Mouse (Mus musculus) liver, embryonic 14.5 days (tissue): ENCODE measurements at regions not wholly inside any gene's neighbourhood (a gene's known extent, or its start where the extent isn't known, plus 50 kb on each side); places are given as distances from the start of the nearest gene placed in this dataset.

Experiments
- CTCF ChIP-seq: IDR thresholded peaks from 2 replicates; pipeline ENCODE4 v1.5.1; 2016; ENCODE audit warnings: antibody characterized with exemption, low read depth, control low read depth
- EP300 ChIP-seq: IDR thresholded peaks from 2 replicates; pipeline ENCODE4 v1.6.1; 2016; ENCODE audit warnings: antibody characterized with exemption, low read depth

DNA sequence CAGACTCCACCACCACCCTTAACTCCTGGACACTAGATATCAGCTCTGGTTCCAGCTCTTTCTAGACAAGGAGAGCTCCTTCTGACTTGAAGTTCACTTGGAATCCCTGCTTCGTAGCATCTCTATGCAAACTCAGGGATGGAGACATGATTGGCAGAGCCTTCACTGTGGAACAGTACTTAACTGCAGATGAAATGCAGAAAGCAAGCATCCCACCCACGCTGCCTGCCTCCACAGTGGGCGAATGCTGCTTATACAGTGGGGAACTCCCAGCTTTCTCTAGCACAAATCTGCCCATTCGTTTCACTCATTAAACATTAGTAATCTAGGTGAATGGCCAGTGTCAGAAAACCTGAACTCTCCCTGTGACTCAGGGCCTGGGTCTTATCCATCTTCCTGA lies 92.0 kb upstream of the Coch start:
- TF ChIP-seq CTCF (no peak), EP300 (no peak)
